Mouse (Mus musculus) thymus, adult 2 months (tissue): Measurements from ENCODE around the gene Eif4e2.

Experiments
- CTCF ChIP-seq: fragments of 200-500 bp; IDR thresholded peaks from 2 replicates; pipeline ENCODE4 v1.5.1; 2012; ENCODE audit warnings: mild to moderate bottlenecking, control low read depth, low read length, moderate library complexity, borderline replicate concordance; ENCODE audit not compliant: control insufficient read depth, poor library complexity, insufficient read depth; ENCODE audit errors: extremely low read depth
- POLR2A ChIP-seq: fragments of 200-500 bp; IDR thresholded peaks from 2 replicates; pipeline ENCODE4 v1.6.1; 2012; ENCODE audit warnings: mild to moderate bottlenecking, low read length, control low read depth, moderate library complexity; ENCODE audit not compliant: control insufficient read depth, poor library complexity, insufficient read depth; ENCODE audit errors: extremely low read depth

DNA sequence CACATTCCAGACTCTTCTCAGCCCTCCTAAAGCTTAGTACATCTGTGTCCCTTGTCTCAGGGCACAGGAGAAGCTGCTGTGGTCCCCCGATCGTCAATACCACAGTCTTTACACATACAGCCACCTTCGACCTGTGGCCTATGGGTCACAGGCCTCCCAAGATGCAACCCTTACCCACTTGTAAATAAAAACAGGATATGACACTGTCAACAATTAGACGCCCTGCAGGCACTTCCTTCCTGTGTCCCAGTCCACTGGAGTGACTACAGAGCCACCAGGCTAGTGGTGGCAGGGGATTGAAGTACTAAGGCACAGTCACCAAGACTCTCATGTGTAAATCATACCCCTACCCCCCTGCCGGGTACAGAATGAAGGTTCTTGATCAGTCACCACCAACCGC lies 8.7 kb upstream of the Eif4e2 start:
- no peak for TF ChIP-seq CTCF
- no peak for TF ChIP-seq POLR2A
